8 mouse cellular contexts compared by ENCODE assay signal in the genomic region with DNA sequence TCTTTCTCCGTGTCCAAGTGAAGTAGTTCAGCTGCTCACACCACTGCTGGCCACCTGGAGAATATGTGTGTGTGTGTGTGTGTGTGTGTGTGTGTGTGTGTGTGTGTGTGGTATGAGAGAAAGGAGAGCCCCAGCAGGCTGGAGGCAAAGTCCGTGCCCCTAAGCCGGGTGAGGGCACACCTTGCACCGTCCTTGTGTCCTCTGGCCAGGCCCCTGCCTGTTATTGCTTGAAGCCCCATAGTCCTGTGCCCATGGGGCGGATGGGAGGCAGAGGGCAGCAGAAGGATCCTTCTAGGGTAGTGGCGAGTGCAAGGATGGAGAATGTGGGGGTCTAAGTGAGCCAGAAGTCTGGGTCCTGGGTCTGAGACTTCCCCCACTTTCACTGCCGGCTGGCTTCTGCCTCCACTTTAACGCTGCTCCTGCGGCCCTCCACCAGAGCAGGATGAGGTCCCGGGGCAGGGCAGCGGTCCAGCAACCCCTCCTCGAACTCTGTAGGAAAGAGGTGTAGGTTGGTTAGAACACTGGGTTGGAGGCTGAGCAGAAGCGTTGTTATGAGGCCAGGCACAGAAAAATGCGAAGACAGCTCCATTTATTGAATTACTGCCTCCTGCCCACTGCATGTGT. TPM values are rescaled to one million over a fixed set of nuclear protein-coding genes. Genes with fewer than 3 reads are reported as not detected.
DNase-seq lines count a peak whose midpoint lies in the region; ATAC-seq lines count a peak whose summit lies in the region.

No protein-coding gene starts in this region.

- no peak for ATAC-seq in forebrain, embryonic 13.5 days

- no peak overlapping the region for H3K27ac ChIP-seq in forebrain, embryonic 13.5 days

- H3K4me3 ChIP-seq in forebrain, embryonic 13.5 days = no peak overlapping the region

- H3K9ac ChIP-seq in forebrain, embryonic 13.5 days = 0 out of 2 replicates have a peak overlapping the region, but pooled peaks have one; percentile 12

- peaks cover 69% of the 10 kb centered on the region for H3K27me3 ChIP-seq in forebrain, embryonic 13.5 days

- no peaks in the 10 kb centered on the region for H3K9me3 ChIP-seq in forebrain, embryonic 13.5 days (replicated peaks)

- no peaks in the 10 kb centered on the region for H3K36me3 ChIP-seq in forebrain, embryonic 13.5 days (ENCODE audit: poor library complexity, severe bottlenecking)

- peak overlapping the region; percentile 27; the same call in 1 of the 2 replicates for H3K4me2 ChIP-seq in forebrain, embryonic 13.5 days

- 26% methylated on average over 14 of the region's 14 CpGs for WGBS in forebrain, embryonic 13.5 days

- DNase-seq in ovary, postnatal 36 days (ENCODE audit: low spot score) = peak; percentile 34
- no peak for DNase-seq in ovary, adult 18-20 months (ENCODE audit: low spot score)
- DNase-seq in kidney, adult 18-20 months = peak; percentile 42
- peak; percentile 55 for DNase-seq in lung, postnatal 10 days
- DNase-seq in right cerebral cortex, postnatal 25 days = no peak
- no peak for DNase-seq in thymus, postnatal 0 days (ENCODE audit: low spot score)
- no peak for DNase-seq in spleen, postnatal 14 days (ENCODE audit: low spot score in 2 of 2)

- H3K4me1 ChIP-seq in forebrain, embryonic 13.5 days = peaks cover 36% of the 10 kb centered on the region

RNA-seq across cellular contexts. Expression of gene Nemp1, which starts 5.3 kb away (rescaled TPM):
- 6.7 and 7.0 TPM in 2 replicates for polyA plus RNA-seq in forebrain, embryonic 13.5 days (2015; fragmentation: Nextera tagmentation; extraction: Ambion mirVana)
- 10.6 and 10.9 TPM in 2 replicates for polyA plus RNA-seq in thymus, postnatal 0 days (2015; fragmentation: Nextera tagmentation; extraction: Ambion mirVana)

RNA-seq across cellular contexts. Expression of gene Nab2, which starts 7.0 kb away (rescaled TPM):
- 1.6 and 2.0 TPM in 2 replicates for polyA plus RNA-seq in forebrain, embryonic 13.5 days (2015; fragmentation: Nextera tagmentation; extraction: Ambion mirVana)
- polyA plus RNA-seq in thymus, postnatal 0 days (2015; fragmentation: Nextera tagmentation; extraction: Ambion mirVana) = 9.2 and 10.0 TPM in 2 replicates

RNA-seq across cellular contexts. Expression of gene Stat6, which starts 18.6 kb away (rescaled TPM):
- 2.6 and 2.7 TPM in 2 replicates for polyA plus RNA-seq in forebrain, embryonic 13.5 days (2015; fragmentation: Nextera tagmentation; extraction: Ambion mirVana)
- 38.4 and 47.9 TPM in 2 replicates for polyA plus RNA-seq in thymus, postnatal 0 days (2015; fragmentation: Nextera tagmentation; extraction: Ambion mirVana)

RNA-seq across cellular contexts. Expression of gene Lrp1, which starts 40.5 kb away (rescaled TPM):
- polyA plus RNA-seq in forebrain, embryonic 13.5 days (2015; fragmentation: Nextera tagmentation; extraction: Ambion mirVana) = 65.1 and 74.7 TPM in 2 replicates
- 8.0 and 8.6 TPM in 2 replicates for polyA plus RNA-seq in thymus, postnatal 0 days (2015; fragmentation: Nextera tagmentation; extraction: Ambion mirVana)

RNA-seq across cellular contexts. Expression of gene Myo1a, which starts 43.6 kb away (rescaled TPM):
- 0.60 and 0.83 TPM in 2 replicates for polyA plus RNA-seq in forebrain, embryonic 13.5 days (2015; fragmentation: Nextera tagmentation; extraction: Ambion mirVana)
- polyA plus RNA-seq in thymus, postnatal 0 days (2015; fragmentation: Nextera tagmentation; extraction: Ambion mirVana) = 0.62 and 0.68 TPM in 2 replicates

Comparison
In these comparisons a context has a peak if more than half of its experiments do, and no peak if none do; other contexts are left out.
1. DNase-seq: peak in ovary, postnatal 36 days (single experiment), kidney, adult 18-20 months (single experiment) and lung, postnatal 10 days (single experiment); none in ovary, adult 18-20 months (single experiment), right cerebral cortex, postnatal 25 days (single experiment), thymus, postnatal 0 days (single experiment) and spleen, postnatal 14 days (0 of 2).
2. RNA of gene Stat6, which starts 18.6 kb away (polyA plus RNA-seq): 38.4 to 47.9 TPM in thymus, postnatal 0 days; 2.6 to 2.7 TPM in forebrain, embryonic 13.5 days; every median in the first group is over 10 times any median in the second.